ENCODE assay signal across 15 mouse cellular contexts in genomic region chr11:17450360-17451045, GRCm38 (mm10).
DNase-seq lines count a peak whose midpoint lies in the region; ATAC-seq lines count a peak whose summit lies in the region.
"Had no signal": no experiment of that assay in that cellular context is flagged by ENCODE, and none has a peak within 500 bp of the region (broad histone marks: within the 10 kb centered on the region; RNA-seq: fewer than 3 reads in every experiment).

No protein-coding gene starts in this region.

- WGBS in hindbrain, embryonic 12.5 days, result 57% methylated on average over 7 of the region's 7 CpGs
- WGBS in heart, embryonic 11.5 days (ENCODE audit: insufficient replicate concordance), result 71% methylated on average over 7 of the region's 7 CpGs

- no peak overlapping the region for H3K4me2 ChIP-seq in hindbrain, embryonic 12.5 days (replicated peaks)
- H3K4me2 ChIP-seq in heart, embryonic 11.5 days, result no peak overlapping the region
- H3K4me2 ChIP-seq: liver, embryonic 13.5 days; midbrain, embryonic 13.5 days had no signal

- H3K4me1 ChIP-seq in hindbrain, embryonic 12.5 days, result peaks cover 3% of the 10 kb centered on the region; the same call in 1 of the 2 replicates
- no peaks in the 10 kb centered on the region for H3K4me1 ChIP-seq in heart, embryonic 11.5 days (ENCODE audit: control insufficient read depth, insufficient read depth, low read length)
- H3K4me1 ChIP-seq: liver, embryonic 13.5 days; midbrain, embryonic 13.5 days had no signal

- H3K27ac ChIP-seq in hindbrain, embryonic 12.5 days, result no peak overlapping the region
- no peak overlapping the region for H3K27ac ChIP-seq in heart, embryonic 11.5 days (ENCODE audit: low read depth, low read length)
- H3K27ac ChIP-seq: gastrocnemius, adult 2 months; liver, embryonic 13.5 days; midbrain, embryonic 13.5 days had no signal

- H3K9ac ChIP-seq in hindbrain, embryonic 12.5 days, result no peak overlapping the region
- no peak overlapping the region for H3K9ac ChIP-seq in heart, embryonic 11.5 days (ENCODE audit: low read depth, low read length)
- H3K9ac ChIP-seq: liver, embryonic 13.5 days; midbrain, embryonic 13.5 days had no signal

- H3K9me3 ChIP-seq in hindbrain, embryonic 12.5 days (replicated peaks), result no peaks in the 10 kb centered on the region
- no peaks in the 10 kb centered on the region for H3K9me3 ChIP-seq in heart, embryonic 11.5 days (replicated peaks; ENCODE audit: control insufficient read depth, low read length)
- H3K9me3 ChIP-seq: liver, embryonic 13.5 days; midbrain, embryonic 13.5 days had no signal

- no peak overlapping the region for H3K4me3 ChIP-seq in hindbrain, embryonic 12.5 days
- no peak overlapping the region for H3K4me3 ChIP-seq in heart, embryonic 11.5 days (ENCODE audit: low read depth, low read length)
- H3K4me3 ChIP-seq: gastrocnemius, adult 2 months; liver, embryonic 13.5 days; midbrain, embryonic 13.5 days had no signal

- DNase-seq in kidney, postnatal 10 days, result peak; percentile 28
- no peak for DNase-seq in kidney, adult 18-20 months
- peak; percentile 57 for DNase-seq in embryo, embryonic 11 days
- peak; percentile 51 for DNase-seq in mesoderm, embryonic 11.5 days (ENCODE audit: low read depth, low spot score)
- DNase-seq in right cerebral cortex, postnatal 4 days, result no peak
- DNase-seq: cerebellum, adult 18-20 months; gastrocnemius, adult 2 months; heart, postnatal 14 days; liver, embryonic 13.5 days; thymus, adult 18-20 months had no signal

- peak; percentile 78 for ATAC-seq in hindbrain, embryonic 12.5 days (ENCODE audit: low FRiP score)
- no peak for ATAC-seq in heart, embryonic 11.5 days (replicated peaks; ENCODE audit: insufficient number of reproducible peaks, low FRiP score, low TSS enrichment)
- ATAC-seq: intestine, postnatal 0 days; midbrain, embryonic 13.5 days had no signal

- H3K27me3 ChIP-seq in hindbrain, embryonic 12.5 days, result no peaks in the 10 kb centered on the region
- H3K27me3 ChIP-seq in heart, embryonic 11.5 days (ENCODE audit: control insufficient read depth, insufficient read depth, low read length), result no peaks in the 10 kb centered on the region
- H3K27me3 ChIP-seq: CH12.LX; liver, embryonic 13.5 days; midbrain, embryonic 13.5 days had no signal

- no peaks in the 10 kb centered on the region for H3K36me3 ChIP-seq in hindbrain, embryonic 12.5 days
- no peaks in the 10 kb centered on the region for H3K36me3 ChIP-seq in heart, embryonic 11.5 days (ENCODE audit: control insufficient read depth, insufficient read depth, low read length)
- H3K36me3 ChIP-seq: liver, embryonic 13.5 days; midbrain, embryonic 13.5 days had no signal

Comparison
In these comparisons a context has a peak if more than half of its experiments do, and no peak if none do; other contexts are left out.
1. DNase-seq: peak in kidney, postnatal 10 days (single experiment), embryo, embryonic 11 days (single experiment) and mesoderm, embryonic 11.5 days (single experiment); none in kidney, adult 18-20 months (single experiment) and right cerebral cortex, postnatal 4 days (single experiment).